8 mouse cellular contexts compared by ENCODE assay signal in the genomic region with DNA sequence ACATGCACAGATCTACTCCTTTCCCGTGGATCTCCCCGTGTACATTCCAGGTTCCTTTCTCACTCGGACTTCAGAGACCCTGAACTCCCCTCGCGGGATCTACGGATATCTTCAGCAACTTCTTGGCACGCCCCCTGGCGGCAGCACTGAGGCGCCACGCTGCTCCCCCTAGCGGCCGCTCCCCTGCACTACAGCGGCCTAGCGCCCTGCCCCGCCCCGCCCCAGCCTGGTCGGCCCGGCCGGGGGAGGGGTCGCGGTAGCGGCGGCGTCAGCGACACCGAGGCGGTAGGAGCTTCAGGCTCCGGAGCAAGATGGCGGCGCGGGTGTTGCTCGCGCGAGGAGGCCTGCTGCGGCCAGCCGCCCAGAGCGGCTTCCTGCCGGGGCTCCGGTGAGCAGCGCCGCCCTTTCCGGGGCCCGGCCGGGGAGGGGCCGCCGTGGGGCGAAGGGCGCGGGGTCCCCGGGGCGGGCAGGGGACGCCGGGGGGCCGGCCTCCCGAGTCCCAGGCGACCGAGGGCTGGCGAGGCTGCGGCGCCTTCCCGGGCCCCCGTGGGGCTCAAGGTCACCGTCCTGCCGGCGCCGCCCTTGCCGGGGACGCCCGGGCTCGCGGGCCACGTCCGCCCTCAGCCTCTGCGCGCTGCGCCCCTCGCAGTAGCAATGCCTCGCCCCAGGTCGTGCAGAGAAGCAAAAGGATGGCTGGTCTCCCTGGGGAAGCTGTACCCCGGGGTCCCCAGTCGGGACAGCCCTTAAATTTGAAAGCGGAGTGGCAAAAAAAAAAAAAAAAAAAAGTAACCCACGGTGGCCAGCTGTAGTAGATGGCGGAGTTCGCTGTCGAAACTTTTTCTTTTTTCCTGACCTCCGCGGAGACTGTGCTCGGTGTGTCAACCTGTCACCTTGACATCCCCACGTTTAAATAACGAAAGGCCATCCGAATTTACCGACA. TPM values are rescaled to one million over a fixed set of nuclear protein-coding genes. Genes with fewer than 3 reads are reported as not detected.
DNase-seq lines count a peak whose midpoint lies in the region; ATAC-seq lines count a peak whose summit lies in the region.

A gene (plus strand): TSS at position 230 of the 940 bp plus-strand sequence.

- peak; percentile 91 for DNase-seq in 3T3-L1 (ENCODE audit: low read depth, low spot score)
- DNase-seq in adrenal gland, postnatal 4 days (ENCODE audit: low spot score in 2 of 2) = peak; percentile 87 to 92
- DNase-seq in heart, adult 9 months (ENCODE audit: low spot score in 2 of 2) = peak; percentile 93
- DNase-seq in monocyte, adult 2 months (ENCODE audit: low read depth in 1 of 2, low spot score in 2 of 2) = peak; percentile 66 to 89
- peak; percentile 85 to 86 for DNase-seq in spleen, postnatal 36 days (ENCODE audit: low spot score in 2 of 2)

- WGBS in embryonic facial prominence, embryonic 15.5 days = under 1% methylated on average over 88 of the region's 93 CpGs
- WGBS in kidney, embryonic 14.5 days = 1% methylated on average over 66 of the region's 93 CpGs
- WGBS in limb, embryonic 15.5 days = under 1% methylated on average over 77 of the region's 93 CpGs

- no peaks in the 10 kb centered on the region for H3K27me3 ChIP-seq in embryonic facial prominence, embryonic 15.5 days
- no peaks in the 10 kb centered on the region for H3K27me3 ChIP-seq in kidney, embryonic 14.5 days (ENCODE audit: control insufficient read depth, insufficient read depth, low read length)
- no peaks in the 10 kb centered on the region for H3K27me3 ChIP-seq in limb, embryonic 15.5 days

- peaks cover 42% of the 10 kb centered on the region for H3K4me1 ChIP-seq in embryonic facial prominence, embryonic 15.5 days
- H3K4me1 ChIP-seq in kidney, embryonic 14.5 days (ENCODE audit: control insufficient read depth, insufficient read depth, low read length) = peaks cover 23% of the 10 kb centered on the region
- peaks cover 27% of the 10 kb centered on the region for H3K4me1 ChIP-seq in limb, embryonic 15.5 days

- peak within 1 kb of the TSS; percentile 55 for H3K4me2 ChIP-seq in embryonic facial prominence, embryonic 15.5 days (replicated peaks)
- peak within 1 kb of the TSS; percentile 42 for H3K4me2 ChIP-seq in kidney, embryonic 14.5 days (replicated peaks; ENCODE audit: low read depth, low read length)
- H3K4me2 ChIP-seq in limb, embryonic 15.5 days = peak within 1 kb of the TSS; percentile 49

- no peaks in the 10 kb centered on the region for H3K9me3 ChIP-seq in embryonic facial prominence, embryonic 15.5 days (replicated peaks)
- no peaks in the 10 kb centered on the region for H3K9me3 ChIP-seq in kidney, embryonic 14.5 days (ENCODE audit: control insufficient read depth, low read length)
- H3K9me3 ChIP-seq in limb, embryonic 15.5 days = no peaks in the 10 kb centered on the region

- peak within 1 kb of the TSS; percentile 96 for H3K27ac ChIP-seq in embryonic facial prominence, embryonic 15.5 days (replicated peaks)
- peak within 1 kb of the TSS; percentile 95 for H3K27ac ChIP-seq in kidney, embryonic 14.5 days (ENCODE audit: low read depth, low read length)
- peak within 1 kb of the TSS; percentile 97 for H3K27ac ChIP-seq in limb, embryonic 15.5 days

- peak; percentile 93 for ATAC-seq in embryonic facial prominence, embryonic 15.5 days (ENCODE audit: insufficient number of reproducible peaks, low FRiP score, low TSS enrichment, low read depth)
- peak; percentile 93 for ATAC-seq in kidney, embryonic 14.5 days (ENCODE audit: low FRiP score, low TSS enrichment)
- ATAC-seq in limb, embryonic 15.5 days (ENCODE audit: insufficient number of reproducible peaks, low FRiP score, low TSS enrichment, low read depth) = peak; percentile 87

- H3K9ac ChIP-seq in embryonic facial prominence, embryonic 15.5 days = peak within 1 kb of the TSS; percentile 85
- H3K9ac ChIP-seq in kidney, embryonic 14.5 days (ENCODE audit: low read depth, low read length) = peak within 1 kb of the TSS; percentile 94
- H3K9ac ChIP-seq in limb, embryonic 15.5 days = peak within 1 kb of the TSS; percentile 91

- peak within 1 kb of the TSS; percentile 78 for H3K4me3 ChIP-seq in embryonic facial prominence, embryonic 15.5 days (replicated peaks)
- H3K4me3 ChIP-seq in kidney, embryonic 14.5 days (ENCODE audit: low read length) = peak within 1 kb of the TSS; percentile 71
- H3K4me3 ChIP-seq in limb, embryonic 15.5 days = peak within 1 kb of the TSS; percentile 85

- H3K36me3 ChIP-seq in embryonic facial prominence, embryonic 15.5 days = 0 out of 2 replicates have a peak, but pooled peaks cover 1% of the 10 kb centered on the region
- no peaks in the 10 kb centered on the region for H3K36me3 ChIP-seq in kidney, embryonic 14.5 days (ENCODE audit: control insufficient read depth, insufficient read depth, low read length)
- H3K36me3 ChIP-seq in limb, embryonic 15.5 days = no peaks in the 10 kb centered on the region

RNA-seq across cellular contexts. Expression of the gene that starts here (rescaled TPM):
- total RNA-seq in adrenal gland, postnatal 4 days (2021) = 100 to 1,000 TPM; 142 to 143 TPM
- polyA plus RNA-seq in embryonic facial prominence, embryonic 15.5 days (2015; fragmentation: Nextera tagmentation; extraction: Ambion mirVana) = 103 and 104 TPM in 2 replicates
- polyA plus RNA-seq in kidney, embryonic 14.5 days (2014; fragmentation: Nextera tagmentation; extraction: Ambion mirVana) = 117 and 137 TPM in 2 replicates
- polyA plus RNA-seq in limb, embryonic 15.5 days (2015; fragmentation: Nextera tagmentation; extraction: Ambion mirVana) = 109 and 131 TPM in 2 replicates

Comparison
In these comparisons a context has a peak if more than half of its experiments do, and no peak if none do; other contexts are left out.
1. Peak in every context shown above with its lines: DNase-seq, ATAC-seq, H3K4me3 ChIP-seq and H3K27ac ChIP-seq.